Mouse (Mus musculus): ENCODE data around the gene Sez6l. TPM values are rescaled to one million over a fixed set of nuclear protein-coding genes. Genes with fewer than 3 reads are reported as not detected.

Gene Sez6l
- polyA plus RNA-seq, 1 experiment, result 0.34 TPM

DNA sequence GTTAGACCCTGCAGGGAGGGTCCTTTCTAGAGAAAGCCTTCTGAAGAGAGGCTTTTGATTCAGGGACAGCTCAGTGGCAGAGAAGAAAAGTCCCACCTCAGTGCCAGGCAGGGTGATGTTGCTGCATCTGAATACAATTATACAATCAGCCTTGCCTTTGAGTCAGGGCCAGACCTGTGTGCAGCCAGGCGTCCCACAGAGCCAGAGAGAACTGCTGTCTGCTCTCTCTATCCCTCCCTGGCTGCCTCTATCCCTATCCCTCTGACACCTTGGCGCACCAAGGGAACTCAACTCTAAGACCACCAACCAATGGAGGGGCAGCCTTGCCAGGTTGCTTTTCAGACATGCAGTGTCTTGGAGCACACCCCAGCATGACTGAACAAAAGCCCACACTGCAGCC lies 75.6 kb downstream of the Sez6l start:
- no peak overlapping the region for H3K4me3 ChIP-seq (ENCODE audit: extremely low read depth, insufficient read depth, insufficient read length)
- H3K4me1 ChIP-seq (ENCODE audit: control insufficient read depth, insufficient read depth, insufficient read length), result no peaks in the 10 kb centered on the region
- no peak for TF ChIP-seq POLR2A (IDR thresholded peaks at IDR 0.05; ENCODE audit: low read depth, low read length)
- H3K27ac ChIP-seq (ENCODE audit: insufficient read depth, low read length), result no peak overlapping the region
- H3K36me3 ChIP-seq (ENCODE audit: control insufficient read depth, insufficient read depth, low read length), result no peaks in the 10 kb centered on the region
- 87% methylated on average over 2 of the region's 2 CpGs for WGBS
- DNase-seq (ENCODE audit: low read depth in 1 of 2, low spot score in 2 of 2), result no peak
- no peaks in the 10 kb centered on the region for H3K27me3 ChIP-seq (ENCODE audit: control insufficient read depth, insufficient read depth, low read length)

DNA sequence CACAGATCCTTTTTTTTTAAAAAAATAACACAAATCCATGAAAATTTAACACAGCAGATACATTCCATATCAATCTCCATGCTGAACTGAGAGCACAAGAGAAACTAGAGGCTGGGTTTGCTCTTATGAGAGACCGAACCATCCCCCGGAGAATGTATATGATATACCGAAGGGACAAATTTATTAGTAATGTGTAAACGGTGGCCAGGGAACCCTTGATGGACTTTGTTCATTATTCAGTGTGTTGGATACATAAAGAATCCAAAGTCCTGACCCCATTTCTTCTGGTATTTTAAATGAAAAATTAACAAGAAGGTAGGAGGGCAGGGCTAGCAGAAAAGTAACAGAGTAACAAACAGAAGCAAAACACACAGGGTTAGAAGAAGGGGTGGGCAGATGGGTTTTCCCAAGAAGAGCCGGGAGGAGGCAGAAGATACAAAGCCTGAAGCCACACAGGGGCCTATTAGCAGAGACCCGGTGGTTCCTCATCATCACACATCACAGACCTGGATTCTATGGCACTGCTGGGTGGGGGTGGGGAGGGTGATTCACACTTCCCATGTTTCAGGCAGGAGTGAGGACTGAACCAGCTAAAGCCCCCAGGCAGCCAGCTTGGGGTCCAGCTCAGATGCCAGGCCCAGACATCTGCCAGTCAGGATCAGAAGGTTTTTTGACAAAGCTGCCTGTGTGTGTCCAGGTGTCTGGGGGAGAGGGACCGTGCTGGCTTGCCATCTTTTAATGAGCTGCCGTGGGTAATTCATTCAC lies 76.9 kb downstream of the Sez6l start:
- WGBS, result 65% methylated on average over 8 of the region's 8 CpGs
- no peak overlapping the region for H3K27ac ChIP-seq (ENCODE audit: insufficient read depth, low read length)
- H3K4me3 ChIP-seq (ENCODE audit: extremely low read depth, insufficient read depth, insufficient read length), result no peak overlapping the region
- DNase-seq (ENCODE audit: low read depth in 1 of 2, low spot score in 2 of 2), result no peak
- H3K36me3 ChIP-seq (ENCODE audit: control insufficient read depth, insufficient read depth, low read length), result no peaks in the 10 kb centered on the region
- H3K27me3 ChIP-seq (ENCODE audit: control insufficient read depth, insufficient read depth, low read length), result no peaks in the 10 kb centered on the region
- H3K4me1 ChIP-seq (ENCODE audit: control insufficient read depth, insufficient read depth, insufficient read length), result no peaks in the 10 kb centered on the region
- no peak for TF ChIP-seq CTCF (IDR thresholded peaks at IDR 0.05; ENCODE audit: extremely low read depth, insufficient read depth, insufficient read length, insufficient replicate concordance)
- no peak for TF ChIP-seq POLR2A (IDR thresholded peaks at IDR 0.05; ENCODE audit: low read depth, low read length)

DNA sequence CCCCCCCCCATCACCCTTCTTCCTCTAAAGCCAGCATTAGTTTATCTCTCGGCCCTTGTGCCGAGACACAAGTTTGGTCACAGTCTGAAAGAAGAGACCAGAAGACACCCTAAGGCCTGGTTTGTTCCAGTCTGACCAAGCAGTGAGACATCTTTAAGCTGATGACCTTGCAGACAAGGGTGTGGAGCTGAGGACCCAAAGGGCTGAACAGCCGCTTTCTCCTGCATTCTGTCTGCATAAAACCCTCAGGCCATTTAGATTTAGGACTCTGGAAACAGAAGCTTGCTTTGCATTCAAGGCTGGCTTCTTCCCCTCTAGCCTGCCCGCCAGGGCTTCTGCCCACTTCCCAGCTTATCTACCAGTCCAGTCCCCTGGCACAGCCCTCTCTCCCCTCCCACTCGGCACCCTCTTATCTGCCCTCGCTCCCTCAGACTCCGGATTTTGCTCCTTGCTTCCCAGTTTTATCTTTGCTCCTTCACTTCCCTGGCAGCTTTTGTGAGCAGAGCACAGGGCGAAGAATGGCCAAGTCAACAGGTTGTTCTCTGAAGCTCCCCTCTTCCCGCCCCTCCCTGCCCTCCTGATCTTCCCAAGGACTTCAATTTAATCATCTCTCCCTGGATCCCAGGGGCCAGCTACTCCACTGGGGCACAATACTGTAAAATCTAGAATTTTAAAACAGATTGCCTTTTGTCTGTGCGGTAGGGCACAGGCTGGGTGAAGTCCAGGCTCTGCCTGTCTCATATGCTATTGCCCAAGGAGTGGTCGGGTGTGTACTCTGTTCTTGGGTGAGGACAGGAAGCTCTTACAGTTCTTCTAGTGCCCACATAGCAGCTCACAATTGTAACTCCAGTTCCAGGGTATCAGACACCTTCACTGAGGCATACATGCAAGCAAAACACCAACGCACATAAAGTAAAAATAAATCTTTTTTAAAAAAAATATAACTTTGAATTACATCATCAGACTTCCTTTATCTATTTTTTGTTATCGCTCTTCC lies 77.8 kb downstream of the Sez6l start:
- no peak for DNase-seq (ENCODE audit: low read depth in 1 of 2, low spot score in 2 of 2)
- TF ChIP-seq CTCF (IDR thresholded peaks at IDR 0.05; ENCODE audit: extremely low read depth, insufficient read depth, insufficient read length, insufficient replicate concordance) (no peak), POLR2A (IDR thresholded peaks at IDR 0.05; ENCODE audit: low read depth, low read length) (no peak)
- Histone ChIP-seq H3K4me1 (ENCODE audit: control insufficient read depth, insufficient read depth, insufficient read length) (no peaks in the 10 kb centered on the region), H3K4me3 (ENCODE audit: extremely low read depth, insufficient read depth, insufficient read length) (no peak overlapping the region), H3K27me3 (ENCODE audit: control insufficient read depth, insufficient read depth, low read length) (no peaks in the 10 kb centered on the region), H3K27ac (ENCODE audit: insufficient read depth, low read length) (no peak overlapping the region), H3K36me3 (ENCODE audit: control insufficient read depth, insufficient read depth, low read length) (no peaks in the 10 kb centered on the region)
- 77% methylated on average over 13 of the region's 13 CpGs for WGBS

DNA sequence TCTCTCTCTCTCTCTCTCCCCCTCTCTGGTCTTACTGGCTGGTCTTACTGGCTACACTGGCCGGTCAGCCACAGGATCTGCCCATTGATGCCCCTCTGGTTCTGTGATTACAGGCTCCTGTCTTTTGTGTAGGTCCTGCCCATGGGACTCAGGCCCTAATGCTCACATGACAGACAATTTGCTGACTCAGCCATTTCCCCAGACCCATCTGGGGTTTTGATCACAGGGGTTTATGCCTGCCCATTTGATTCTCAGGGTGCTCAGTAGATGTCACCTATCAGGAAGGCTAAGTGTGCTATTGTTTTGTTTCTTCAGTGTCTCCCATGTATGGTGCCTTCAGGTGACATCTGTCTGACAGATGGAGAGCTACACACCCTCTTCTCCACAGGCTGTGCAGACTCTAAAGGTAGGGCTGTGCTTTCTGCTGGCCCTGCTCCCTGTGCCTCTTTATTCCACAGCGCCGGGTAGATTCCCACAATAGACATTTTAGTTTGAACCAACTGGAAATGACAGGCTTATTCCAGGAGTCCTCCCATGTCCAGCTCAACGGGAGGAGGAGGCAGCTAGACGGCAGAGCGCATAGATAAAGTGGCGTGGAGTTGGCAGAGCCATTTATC lies 80.1 kb downstream of the Sez6l start:
- TF ChIP-seq POLR2A (IDR thresholded peaks at IDR 0.05; ENCODE audit: low read depth, low read length) (no peak), CTCF (IDR thresholded peaks at IDR 0.05; ENCODE audit: extremely low read depth, insufficient read depth, insufficient read length, insufficient replicate concordance) (no peak)
- no peaks in the 10 kb centered on the region for H3K36me3 ChIP-seq (ENCODE audit: control insufficient read depth, insufficient read depth, low read length)
- no peak overlapping the region for H3K27ac ChIP-seq (ENCODE audit: insufficient read depth, low read length)
- H3K4me3 ChIP-seq (ENCODE audit: extremely low read depth, insufficient read depth, insufficient read length), result no peak overlapping the region
- H3K27me3 ChIP-seq (ENCODE audit: control insufficient read depth, insufficient read depth, low read length), result no peaks in the 10 kb centered on the region
- 89% methylated on average over 7 of the region's 7 CpGs for WGBS
- no peak for DNase-seq (ENCODE audit: low read depth in 1 of 2, low spot score in 2 of 2)
- H3K4me1 ChIP-seq (ENCODE audit: control insufficient read depth, insufficient read depth, insufficient read length), result no peaks in the 10 kb centered on the region

DNA sequence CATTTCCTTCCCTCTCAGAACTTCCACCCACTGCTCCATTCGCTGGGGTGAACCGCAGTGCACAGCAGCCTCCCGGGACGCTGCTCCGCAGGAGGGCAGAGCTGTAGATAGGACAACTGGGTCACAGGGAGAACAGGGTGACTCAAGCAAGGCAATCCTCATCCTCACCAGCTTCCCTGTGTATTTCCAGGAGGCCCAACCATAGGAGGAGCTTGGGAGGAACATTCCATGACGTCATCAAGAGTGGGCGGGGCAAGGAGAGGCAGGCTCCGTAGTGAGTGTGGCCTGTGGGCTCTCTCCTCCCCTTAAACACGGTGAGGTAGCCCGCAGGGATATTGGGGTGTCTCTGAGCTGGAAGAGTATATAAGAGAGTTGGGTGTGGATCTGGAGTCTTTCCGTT lies 83.5 kb downstream of the Sez6l start:
- Histone ChIP-seq H3K4me3 (ENCODE audit: extremely low read depth, insufficient read depth, insufficient read length) (no peak overlapping the region), H3K36me3 (ENCODE audit: control insufficient read depth, insufficient read depth, low read length) (no peaks in the 10 kb centered on the region), H3K4me1 (ENCODE audit: control insufficient read depth, insufficient read depth, insufficient read length) (no peaks in the 10 kb centered on the region), H3K27me3 (ENCODE audit: control insufficient read depth, insufficient read depth, low read length) (no peaks in the 10 kb centered on the region), H3K27ac (ENCODE audit: insufficient read depth, low read length) (no peak overlapping the region)
- DNase-seq (ENCODE audit: low read depth in 1 of 2, low spot score in 2 of 2), result no peak
- TF ChIP-seq POLR2A (IDR thresholded peaks at IDR 0.05; ENCODE audit: low read depth, low read length) (no peak), CTCF (IDR thresholded peaks at IDR 0.05; ENCODE audit: extremely low read depth, insufficient read depth, insufficient read length, insufficient replicate concordance) (no peak)
- WGBS, result 44% methylated on average over 11 of the region's 11 CpGs

DNA sequence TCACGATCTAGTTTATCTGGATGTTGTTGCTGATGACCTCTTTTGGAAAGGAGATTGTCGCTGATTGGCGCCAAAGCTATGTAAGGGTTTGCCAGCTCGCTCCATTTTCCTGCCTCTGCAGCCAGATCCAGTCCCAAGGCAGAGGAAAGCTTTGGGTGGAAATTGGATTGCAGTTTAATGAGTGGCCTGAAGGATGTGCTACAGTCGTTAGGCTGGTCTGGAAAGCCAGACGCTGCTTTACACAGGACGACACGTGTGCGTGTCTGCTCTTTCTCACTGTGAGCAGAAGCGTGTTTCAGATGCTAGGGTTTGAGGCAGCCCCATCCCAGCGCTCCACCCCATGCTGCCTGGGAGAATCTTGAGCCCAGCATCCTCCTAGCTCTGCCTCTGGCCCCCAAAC lies 85.5 kb downstream of the Sez6l start:
- Histone ChIP-seq H3K4me1 (ENCODE audit: control insufficient read depth, insufficient read depth, insufficient read length) (no peaks in the 10 kb centered on the region), H3K36me3 (ENCODE audit: control insufficient read depth, insufficient read depth, low read length) (no peaks in the 10 kb centered on the region), H3K4me3 (ENCODE audit: extremely low read depth, insufficient read depth, insufficient read length) (no peak overlapping the region), H3K27ac (ENCODE audit: insufficient read depth, low read length) (no peak overlapping the region), H3K27me3 (ENCODE audit: control insufficient read depth, insufficient read depth, low read length) (no peaks in the 10 kb centered on the region)
- 46% methylated on average over 11 of the region's 11 CpGs for WGBS
- no peak for DNase-seq (ENCODE audit: low read depth in 1 of 2, low spot score in 2 of 2)
- TF ChIP-seq POLR2A (IDR thresholded peaks at IDR 0.05; ENCODE audit: low read depth, low read length) (no peak), CTCF (IDR thresholded peaks at IDR 0.05; ENCODE audit: extremely low read depth, insufficient read depth, insufficient read length, insufficient replicate concordance) (no peak)
